Mouse (Mus musculus): ENCODE measurements around the gene Hectd3. TPM values are rescaled to one million over a fixed set of nuclear protein-coding genes. Genes with fewer than 3 reads are reported as not detected.
A peak's percentile ranks its signal among the peaks of the same experiment; 100 is the strongest.

The Hectd3 gene
- total RNA-seq, 4 experiments from 2014 or later = 16.7 to 20.6 (median 17.7) TPM

- DNase-seq (ENCODE audit: low spot score) = no peak
Observed at GRCm38 (mm10) chr4:117017738-117018137, 22.6 kb downstream of the Hectd3 start.

DNA sequence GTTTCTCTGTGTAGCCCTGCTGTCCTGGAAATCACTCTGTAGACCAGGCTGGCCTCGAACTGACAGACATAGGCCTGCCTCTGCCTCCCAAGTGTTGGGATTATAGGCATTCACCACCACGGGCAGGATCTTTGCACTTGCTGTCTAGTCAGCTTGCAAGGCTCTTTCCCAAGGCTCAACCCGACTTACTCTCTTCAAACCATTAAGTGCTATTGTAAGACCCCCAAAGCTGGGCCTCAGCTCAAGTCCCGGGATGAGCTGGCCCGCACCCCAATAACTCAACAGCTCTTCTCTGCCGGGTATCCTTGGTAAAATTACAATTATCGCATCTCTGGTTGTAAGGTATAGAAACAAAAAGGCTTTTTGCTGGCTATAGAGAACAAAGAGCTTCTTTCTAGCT lies 23.2 kb downstream of the Hectd3 start:
- DNase-seq (ENCODE audit: low spot score) = no peak

DNA sequence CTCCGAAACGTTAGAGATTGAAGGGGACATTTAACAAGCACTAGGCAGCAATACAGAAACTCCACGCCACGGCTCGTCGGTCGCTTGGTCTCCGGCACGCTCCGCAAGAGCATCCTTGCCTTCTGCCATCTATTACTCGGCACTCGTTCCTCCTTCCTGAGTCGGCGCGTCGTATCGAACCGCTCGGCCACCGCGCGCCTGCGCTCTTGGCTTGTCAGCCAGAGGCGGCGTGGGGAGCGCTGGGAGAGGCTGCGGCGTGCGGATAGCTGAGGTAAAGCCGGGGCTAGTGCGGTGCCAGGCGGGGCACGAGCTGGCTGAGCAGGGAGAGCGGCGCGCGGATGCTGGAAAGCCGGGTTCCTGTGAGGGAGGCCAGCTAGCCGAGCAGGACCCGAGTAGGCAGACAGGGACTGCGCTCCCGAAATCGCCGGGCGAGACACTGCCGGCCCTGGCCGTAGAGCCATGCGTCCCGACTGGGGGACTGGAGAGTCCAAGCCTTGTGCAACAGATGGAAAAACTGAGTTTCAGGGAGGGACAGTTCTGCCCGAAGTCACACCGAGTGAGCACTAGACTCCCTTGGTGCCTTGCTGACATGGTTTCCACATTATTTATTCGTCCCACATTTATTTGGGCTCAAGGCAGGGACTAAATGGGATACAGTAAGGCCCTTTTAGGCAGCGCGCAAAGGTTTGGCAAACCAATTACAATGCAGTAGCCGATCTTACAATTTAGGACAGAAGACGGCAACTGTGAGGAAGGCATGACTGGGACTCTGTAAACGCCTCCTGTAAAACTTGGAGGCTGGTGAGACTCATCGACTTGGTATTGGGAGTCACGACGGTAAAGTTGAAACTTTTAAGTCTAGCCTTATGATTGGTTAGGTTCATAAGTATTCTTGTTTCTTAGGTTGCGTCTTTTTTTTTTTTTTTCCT lies 24.4 kb downstream of the Hectd3 start, which contains the start of gene Eif2b3:
Eif2b3 (plus strand) TSS at position 197 of the 929 bp plus-strand sequence.
- peak; percentile 89 for DNase-seq (ENCODE audit: low spot score)

DNA sequence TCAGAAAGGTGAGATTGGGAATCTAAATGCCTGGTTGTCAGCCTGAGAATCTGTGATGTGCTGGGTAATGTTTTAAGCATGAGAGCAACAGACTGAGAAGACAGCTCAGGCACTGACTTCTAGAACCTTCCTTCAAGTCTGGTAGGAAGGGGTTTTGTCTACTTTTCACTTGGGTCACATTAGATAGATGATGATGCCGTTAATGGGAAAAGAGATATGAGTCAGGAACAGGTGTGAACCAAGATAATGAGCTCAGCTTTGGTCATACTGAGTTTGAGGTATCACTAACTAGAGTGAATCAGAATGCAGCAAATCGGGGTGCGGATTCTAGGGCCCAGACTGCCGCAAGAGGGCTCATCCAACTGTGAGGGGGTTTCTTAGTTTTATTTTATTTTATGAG lies 28.4 kb downstream of the Hectd3 start:
- DNase-seq (ENCODE audit: low spot score) = no peak

DNA sequence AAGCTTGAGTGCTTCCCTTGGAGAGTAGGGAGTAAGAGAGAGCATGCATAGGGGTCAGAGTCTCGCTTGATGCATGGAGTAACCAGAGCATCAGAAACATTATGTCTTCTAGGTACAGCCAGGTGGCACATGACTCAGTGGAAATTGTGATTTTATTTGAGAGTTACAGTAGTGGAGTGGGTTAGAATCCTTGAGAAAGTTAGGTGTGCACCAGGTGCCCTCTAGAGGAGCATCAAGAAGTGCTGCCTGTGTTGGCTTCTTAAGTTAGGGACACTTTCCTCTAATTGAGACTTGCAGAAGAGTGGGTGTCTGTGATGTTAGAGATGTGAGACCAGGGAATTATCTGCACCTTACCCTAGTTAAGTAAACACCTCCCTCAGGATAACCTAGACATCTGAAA lies 36.0 kb downstream of the Hectd3 start:
- DNase-seq (ENCODE audit: low spot score) = no peak

- peak; percentile 55 for DNase-seq (ENCODE audit: low spot score)
Observed at GRCm38 (mm10) chr4:117039925-117040687, 45.0 kb downstream of the Hectd3 start.

DNA sequence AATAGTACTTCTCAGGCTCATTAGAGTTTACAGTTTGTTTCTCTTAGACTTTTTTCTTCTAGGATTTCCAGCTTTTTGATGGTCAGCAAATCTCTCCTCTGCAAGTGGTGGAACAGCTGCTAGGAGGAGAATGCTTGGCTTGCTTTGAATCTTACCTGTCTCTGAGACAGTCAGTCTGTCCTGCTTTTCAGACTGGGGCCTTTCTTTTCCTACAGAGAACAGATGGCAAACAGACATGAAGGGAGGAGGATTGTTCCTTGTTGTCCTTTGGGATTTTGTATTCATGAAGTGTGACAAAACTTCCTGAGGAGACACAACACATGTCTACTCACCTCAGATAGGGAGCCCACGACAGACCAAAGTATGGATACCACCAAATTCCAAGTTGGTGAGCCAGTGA lies 45.7 kb downstream of the Hectd3 start:
- peak; percentile 17 for DNase-seq (ENCODE audit: low spot score)

- DNase-seq (ENCODE audit: low spot score) = peak; percentile 81
Observed at GRCm38 (mm10) chr4:117041283-117041721, 46.2 kb downstream of the Hectd3 start.

DNA sequence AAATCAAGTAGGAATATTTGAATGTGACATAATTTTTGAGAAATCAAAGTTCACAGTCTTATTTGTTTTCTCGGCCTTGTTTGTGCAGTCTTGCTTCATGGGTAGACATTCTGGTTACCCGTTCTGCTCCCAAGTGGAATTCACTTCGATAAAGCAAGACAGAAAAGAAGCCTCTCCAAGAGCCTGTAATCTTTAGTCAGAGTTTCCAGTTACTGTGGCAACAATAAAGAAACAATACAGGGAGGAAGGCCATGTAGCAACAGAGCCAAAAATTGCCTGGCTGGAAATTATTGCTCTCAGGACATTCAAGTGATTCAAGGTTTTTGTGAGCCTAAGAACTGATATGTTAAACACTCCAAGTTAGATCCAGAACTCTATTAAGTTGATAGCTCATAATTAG lies 53.7 kb downstream of the Hectd3 start:
- DNase-seq (ENCODE audit: low spot score) = peak; percentile 85

DNA sequence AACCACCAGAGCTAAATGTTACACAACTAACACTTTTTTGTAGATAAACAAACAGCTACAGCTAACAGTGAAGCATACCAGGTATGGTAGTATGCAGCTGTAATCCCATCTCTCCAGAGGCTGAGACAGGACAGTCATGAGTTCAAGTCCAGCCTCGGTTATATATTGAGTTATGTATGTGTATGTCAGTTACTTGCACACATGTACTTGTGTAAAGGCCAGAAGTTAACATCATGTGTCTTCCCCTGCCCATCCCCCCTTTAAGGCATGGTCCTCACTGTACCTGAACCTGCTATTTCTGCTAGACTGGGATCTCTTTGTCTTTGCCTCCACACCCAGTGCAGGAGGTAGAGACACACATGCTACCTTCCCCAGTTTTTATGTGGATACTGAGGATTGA lies 54.4 kb downstream of the Hectd3 start:
- DNase-seq (ENCODE audit: low spot score) = no peak

DNA sequence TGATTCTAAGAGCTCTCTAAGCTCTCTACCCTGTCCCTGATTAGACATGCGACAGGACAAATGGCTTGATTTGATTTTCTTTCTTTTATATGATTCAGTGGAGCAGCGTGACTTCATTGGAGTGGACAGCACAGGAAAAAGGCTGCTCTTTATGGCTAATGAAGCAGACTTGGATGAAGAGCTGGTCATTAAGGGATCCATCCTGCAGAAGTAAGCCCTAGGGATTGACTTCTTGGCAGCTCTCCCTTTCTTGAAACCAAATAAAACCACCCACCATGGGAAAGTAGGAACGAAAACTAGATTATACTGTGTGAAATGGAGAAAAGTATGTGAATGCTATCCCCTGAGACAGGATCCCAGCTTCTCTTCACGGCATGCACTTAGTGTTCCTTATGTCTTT lies 57.5 kb downstream of the Hectd3 start:
- DNase-seq (ENCODE audit: low spot score) = peak; percentile 70

- no peak for DNase-seq (ENCODE audit: low spot score)
Observed at GRCm38 (mm10) chr4:117053956-117054355, 58.8 kb downstream of the Hectd3 start.

Other genes starting within 250 kb of the Hectd3 start
- gene Toe1, start 187.7 kb upstream of the Hectd3 start, total RNA-seq (2022) = 1 to 10 TPM; 4.2 to 8.2 (median 5.4) TPM
- 1 to 10 TPM in 3 of 4 experiments, under 1 TPM in 1; 0.95 to 1.3 (median 1.1) TPM for gene Mutyh, start 187.6 kb upstream of the Hectd3 start, total RNA-seq (2022)
- 1 to 10 TPM; 2.9 to 6.1 (median 3.9) TPM for gene Hpdl, start 173.6 kb upstream of the Hectd3 start, total RNA-seq (2022)
- gene Zswim5, start 117.9 kb upstream of the Hectd3 start, total RNA-seq (2022) = 1 to 10 TPM in 1 of 4 experiments, under 1 TPM in 3; 0.82 to 1.4 (median 0.92) TPM
- 100 to 1,000 TPM in 1 of 4 experiments, 10 to 100 TPM in 3; 85.5 to 108 (median 91.8) TPM for gene Urod, start 904 bp upstream of the Hectd3 start, total RNA-seq (2022)
- gene Eif2b3, start 24.1 kb downstream of the Hectd3 start, total RNA-seq (2022) = 10 to 100 TPM; 13.5 to 18.2 (median 15.0) TPM
- gene Ptch2, start 100.8 kb downstream of the Hectd3 start, total RNA-seq (2022) = 1 to 10 TPM in 1 of 4 experiments, under 1 TPM in 3; 0.44 to 1.0 (median 0.58) TPM
- 1 to 10 TPM; 1.8 to 3.5 (median 2.4) TPM for gene Btbd19, start 130.4 kb downstream of the Hectd3 start, total RNA-seq (2022)
- gene Tctex1d4, start 131.5 kb downstream of the Hectd3 start, total RNA-seq (2022) = under 1 TPM in 1 of 4 experiments, not detected in 3; 0.40 TPM
- 1 to 10 TPM; 1.2 to 1.8 (median 1.6) TPM for gene Plk3, start 138.6 kb downstream of the Hectd3 start, total RNA-seq (2022)
- 100 to 1,000 TPM; 504 to 617 (median 566) TPM for gene Rps8, start 160.9 kb downstream of the Hectd3 start, total RNA-seq (2022)
- under 1 TPM in 2 of 4 experiments, not detected in 2; 0.32 to 0.53 TPM for gene Kif2c, start 187.3 kb downstream of the Hectd3 start, total RNA-seq (2022)

All from heart, adult 8-10 months (tissue).